Mouse (Mus musculus): ENCODE results near the gene Olfr535.
"Not testable (repeated sequence)": the region's sequence is repeated elsewhere in the genome, so short reads cannot be mapped to it uniquely, and the experiment has no call there.

The Olfr535 gene

DNA sequence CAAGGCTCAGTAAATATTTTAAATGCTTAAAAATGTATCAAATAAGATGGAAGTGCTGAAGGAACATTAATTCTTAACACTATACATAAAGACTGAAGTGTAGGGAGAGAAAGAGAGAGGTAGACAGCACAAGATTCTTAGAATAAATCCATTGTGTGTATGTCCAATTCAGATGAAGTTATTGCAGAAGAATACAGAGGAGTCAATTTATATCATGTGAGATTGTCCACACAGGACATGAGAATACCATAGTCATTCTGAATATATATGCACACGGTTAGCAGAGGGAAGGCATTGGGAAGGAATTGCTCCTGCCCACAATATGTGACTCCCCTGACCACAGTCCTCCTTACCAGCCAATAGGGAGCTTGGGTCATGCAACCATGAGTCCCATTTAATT is at the start of gene Olfr535:
Gene Olfr535, plus strand, starts transcription at position 301 of the 400 bp plus-strand sequence.
- in situ Hi-C loops (cut with MboI, MseI), result no loop called here

DNA sequence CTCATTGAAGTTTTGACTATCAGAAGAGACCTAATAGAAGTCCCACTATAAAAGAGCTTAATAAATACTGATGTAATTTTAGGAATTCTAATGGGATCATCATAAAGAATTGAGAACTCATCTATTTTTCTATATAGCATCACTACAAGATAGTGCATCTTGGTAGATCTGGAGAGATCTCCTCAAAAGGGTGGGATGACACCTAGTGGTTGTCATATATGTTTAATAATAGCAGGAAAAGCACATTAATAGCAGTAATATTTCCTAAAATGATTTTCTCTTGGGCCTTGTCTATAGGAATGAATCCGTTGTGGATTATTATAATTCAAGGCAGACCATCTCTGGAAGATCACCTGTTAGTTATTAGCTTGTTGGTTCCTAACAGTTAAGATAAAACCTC is 40.9 kb upstream of the Olfr535 start:
- in situ Hi-C loops (cut with MboI, MseI), result no loop called here

DNA sequence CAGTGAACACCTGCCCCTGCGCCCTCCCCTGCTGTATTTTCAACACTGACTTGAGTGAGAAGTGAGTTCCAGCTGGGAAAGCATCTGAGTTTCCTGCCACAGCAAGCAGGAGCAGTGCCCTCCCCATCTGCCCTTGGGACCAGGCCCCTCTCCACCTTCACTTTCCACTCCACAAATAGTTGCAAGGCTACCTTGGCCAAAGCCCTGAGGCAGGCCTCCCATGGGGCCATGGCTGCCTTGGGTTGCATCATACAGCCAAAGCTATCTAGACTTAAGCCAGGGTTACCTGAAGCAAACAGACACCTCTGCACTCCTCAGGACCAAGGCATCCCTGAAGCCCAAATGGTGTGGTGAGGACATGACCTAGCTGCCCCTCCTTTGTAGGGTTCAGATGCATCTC is 20.9 kb upstream of the Olfr535 start, which contains the start of gene Olfr533:
Gene Olfr533, plus strand, starts transcription at position 301 of the 400 bp plus-strand sequence.
- in situ Hi-C loops (cut with MboI, MseI), result not testable (repeated sequence)

DNA sequence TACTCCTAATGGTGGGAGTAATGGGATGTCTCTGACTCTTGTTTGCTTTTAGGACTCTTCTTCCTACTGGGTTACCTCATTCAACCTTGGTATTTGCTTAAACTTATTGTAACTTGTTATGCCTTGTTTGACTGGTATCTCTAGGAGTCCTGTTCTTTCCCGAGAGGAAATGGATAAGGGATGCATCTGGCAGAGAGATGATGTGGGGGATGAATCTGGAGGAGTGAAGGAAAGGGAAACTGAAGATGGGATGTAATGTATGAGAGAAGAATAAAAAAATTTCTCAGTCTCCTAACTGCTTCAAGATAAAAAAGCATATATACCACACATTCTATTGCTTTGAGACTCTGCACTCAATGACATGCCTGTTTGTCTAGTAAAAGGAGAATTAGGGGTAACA is 6.1 kb upstream of the Olfr535 start:
- in situ Hi-C loops (cut with MboI, MseI), result no loop called here

DNA sequence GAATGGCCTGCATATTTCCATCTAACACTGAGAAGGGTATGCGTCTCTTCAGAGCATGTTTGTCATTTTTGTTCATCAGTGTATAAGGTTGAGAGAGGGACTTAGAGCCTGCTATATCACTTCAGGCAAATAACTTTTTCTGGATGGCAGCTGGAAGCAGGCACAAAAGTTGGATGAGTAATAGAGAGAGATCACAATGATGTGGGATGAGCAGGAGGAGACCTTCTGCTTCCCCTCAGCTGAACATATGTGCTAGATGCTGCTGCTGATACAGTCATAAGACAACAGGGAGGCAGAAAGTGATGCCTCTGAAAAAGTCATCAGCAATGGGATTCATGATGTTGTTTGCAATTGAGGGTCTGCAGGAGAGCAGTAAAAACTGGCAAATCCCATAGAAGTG is 5.3 kb upstream of the Olfr535 start:
- in situ Hi-C loops (cut with MboI, MseI), result no loop called here

DNA sequence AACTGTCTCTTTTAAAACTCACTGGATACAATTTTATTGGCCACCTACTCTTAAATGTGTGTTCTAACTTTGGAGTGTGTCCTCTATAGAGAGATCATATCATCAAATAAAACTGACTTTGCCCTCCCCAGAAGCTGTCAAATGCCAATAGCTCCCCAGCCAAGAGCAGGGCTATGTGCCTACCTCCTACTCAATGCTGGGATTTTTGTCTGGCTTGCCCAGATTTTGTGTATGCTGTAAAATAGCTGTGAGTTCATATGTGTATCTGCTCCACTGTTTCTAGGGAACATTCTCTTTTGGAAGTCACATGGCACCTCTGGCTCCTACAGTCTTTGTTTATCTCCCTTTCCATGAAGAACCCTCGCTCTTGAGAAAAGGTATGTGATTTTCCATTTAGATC is 5.0 kb downstream of the Olfr535 start:
- in situ Hi-C loops (cut with MboI, MseI), result no loop called here

DNA sequence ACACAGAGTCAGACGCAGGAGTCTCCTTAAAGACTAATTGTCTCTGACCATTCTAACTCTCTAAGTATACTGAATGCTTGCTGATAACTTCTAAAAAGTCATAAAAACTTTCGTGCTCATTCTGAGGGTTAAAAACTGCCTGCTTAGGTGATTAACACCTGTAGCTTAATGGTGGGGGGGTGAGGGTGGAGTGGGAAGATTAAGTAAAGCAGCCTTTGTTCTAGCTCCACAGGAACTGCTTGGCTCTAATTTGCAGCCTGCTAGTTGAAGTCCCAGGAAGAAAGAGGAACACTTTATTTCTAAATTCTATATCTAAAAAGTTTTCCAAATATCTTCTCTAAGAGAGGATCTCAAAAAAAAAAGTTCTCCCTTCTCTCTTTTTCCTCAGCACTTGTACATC is 10.2 kb downstream of the Olfr535 start:
- in situ Hi-C loops (cut with MboI, MseI), result no loop called here

DNA sequence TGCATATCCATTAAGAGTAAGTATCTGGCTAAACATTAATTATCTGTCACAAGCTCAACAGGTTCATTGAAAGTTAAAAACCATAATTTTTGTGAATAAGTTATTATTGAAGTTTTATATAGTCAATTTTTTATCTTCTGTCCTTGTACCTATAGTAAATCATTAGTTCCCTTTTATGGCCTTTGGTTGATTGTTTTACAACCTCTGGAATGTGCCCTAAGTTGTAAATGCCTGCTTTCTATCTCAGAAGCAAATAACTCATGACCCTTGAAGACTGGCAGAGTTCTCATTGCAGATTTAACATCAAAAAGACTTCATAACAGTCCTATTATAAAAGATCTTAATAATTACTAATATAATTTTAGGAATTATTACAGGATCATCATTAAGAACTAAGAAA is 10.7 kb downstream of the Olfr535 start:
- in situ Hi-C loops (cut with MboI, MseI), result no loop called here

DNA sequence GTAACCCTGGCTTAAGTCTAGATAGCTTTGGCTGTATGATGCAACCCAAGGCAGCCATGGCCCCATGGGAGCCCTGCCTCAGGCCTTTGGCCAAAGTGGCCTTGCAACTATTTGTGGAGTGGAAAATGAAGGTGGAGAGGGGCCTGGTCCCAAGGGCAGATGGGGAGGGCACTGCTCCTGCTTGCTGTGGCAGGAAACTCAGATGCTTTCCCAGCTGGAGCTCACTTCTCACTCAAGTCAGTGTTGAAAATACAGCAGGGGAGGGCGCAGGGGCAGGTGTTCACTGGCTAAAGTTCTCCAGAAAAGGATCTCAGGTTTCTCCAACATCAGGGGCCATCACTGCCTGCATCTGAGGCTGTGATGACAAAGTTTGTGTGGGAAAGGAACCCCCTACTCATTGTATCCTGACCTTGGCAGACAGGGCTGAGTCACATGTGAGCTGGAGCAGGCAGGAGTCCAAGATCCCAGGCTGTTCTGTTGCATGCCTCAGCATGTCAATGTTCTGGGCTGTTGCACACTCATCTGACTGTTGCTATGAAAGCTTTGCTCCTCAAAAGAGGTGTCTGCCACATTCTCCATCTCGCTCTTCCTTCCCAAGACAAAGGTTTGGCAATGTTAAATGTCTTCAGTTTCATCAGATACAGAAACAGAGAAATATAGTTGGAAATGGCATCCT is 23.5 kb downstream of the Olfr535 start, which contains the start of gene Olfr536:
Gene Olfr536, minus strand, starts transcription at position 51 of the 676 bp plus-strand sequence.
- in situ Hi-C loops (cut with MboI, MseI), result not testable (repeated sequence)

DNA sequence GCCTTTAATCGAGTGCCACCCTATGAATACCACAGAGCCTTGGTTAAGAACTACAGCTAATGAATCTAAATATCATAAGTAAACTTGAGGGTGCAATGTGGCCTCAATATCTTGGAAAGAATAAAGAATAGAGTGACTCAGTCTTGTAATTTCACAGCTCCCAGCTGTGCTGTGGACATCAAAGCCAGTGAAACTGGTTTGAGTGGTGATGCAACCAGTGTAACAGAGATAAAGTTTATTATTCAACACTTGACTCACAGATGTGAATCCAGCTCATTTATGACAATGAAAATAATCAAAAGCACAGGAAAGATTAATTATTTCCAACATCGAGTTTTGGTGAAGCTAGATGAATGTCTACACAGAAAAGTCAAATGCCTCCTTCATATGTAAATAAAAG is 55.7 kb downstream of the Olfr535 start:
- in situ Hi-C loops (cut with MboI, MseI), result loop anchor here (5.0 to 10.0 kb wide), 3 partner anchors 167 to 565 kb away; partner anchors contain the start of genes 6430531B16Rik (in 1 of the 2) and Olfr525 (in 1 of the 2)

Data from T-helper 17 cell (primary cell).